In the genomic region with DNA sequence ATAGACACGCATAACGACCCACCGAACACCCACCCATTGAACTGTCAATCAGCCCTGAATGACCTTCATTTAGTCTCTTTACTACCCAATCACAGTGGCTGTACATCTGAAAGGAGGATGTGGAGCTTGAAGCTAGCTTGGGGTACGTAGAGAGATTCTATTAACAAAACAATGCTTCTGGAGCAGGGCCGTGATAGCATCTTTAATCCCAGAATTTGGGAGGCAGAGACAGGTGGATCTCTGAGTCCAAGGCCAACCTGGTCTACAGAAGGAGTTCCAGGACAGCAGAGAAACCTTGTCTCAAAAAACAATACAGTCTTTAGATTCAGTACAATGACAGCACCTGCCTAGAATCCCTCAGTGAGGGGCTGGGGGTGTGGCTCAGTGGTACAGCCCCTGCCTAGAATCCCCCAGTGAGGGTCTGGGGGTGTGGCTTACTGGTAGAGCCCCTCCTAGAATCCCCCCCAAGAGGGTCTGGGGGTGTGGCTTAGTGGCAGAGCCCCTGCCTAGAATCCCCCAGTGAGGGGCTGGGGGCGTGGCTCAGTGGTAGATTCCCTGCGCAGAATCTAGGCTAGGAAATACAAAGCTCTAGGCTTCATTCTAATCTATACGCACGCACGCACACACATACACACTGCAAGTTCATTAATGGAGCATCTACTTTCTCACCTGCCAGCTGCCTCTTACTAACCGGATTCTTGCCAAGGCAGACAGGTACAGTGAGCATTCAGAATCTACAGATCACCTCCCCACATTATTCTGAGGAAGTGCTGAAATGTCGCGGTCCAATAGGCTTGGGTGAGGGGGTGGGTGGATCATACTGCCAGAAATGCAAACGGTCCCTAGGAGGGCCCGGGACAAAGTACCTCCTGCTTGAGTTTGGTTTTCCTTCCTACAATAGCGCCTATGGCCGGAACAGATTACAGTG, we compare ENCODE assay signal across 8 mouse cellular contexts. TPM values are rescaled to one million over a fixed set of nuclear protein-coding genes. Genes with fewer than 3 reads are reported as not detected.
A peak's percentile ranks its signal among the peaks of the same experiment; 100 is the strongest.
DNase-seq lines count a peak whose midpoint lies in the region; TF ChIP-seq lines count a peak whose summit lies in the region.

No protein-coding gene starts in this region.

- H3K4me3 ChIP-seq in liver, adult 2 months (ENCODE audit: insufficient read depth, low read depth, low read length): peak overlapping the region; percentile 40
- H3K4me3 ChIP-seq in myocyte: peak overlapping the region; percentile 56

- peak overlapping the region; percentile 51 for H3K9ac ChIP-seq in liver, adult 2 months (ENCODE audit: low read depth, low read length)

- H3ac ChIP-seq in myocyte (ENCODE audit: control insufficient read depth, insufficient read length): no peak overlapping the region

- H3K4me2 ChIP-seq in myocyte (ENCODE audit: low read depth): peak overlapping the region; percentile 93

- 57% methylated on average over 17 of the region's 17 CpGs for WGBS in liver, adult 2 months

- H3K4me1 ChIP-seq in liver, adult 2 months (ENCODE audit: control insufficient read depth, insufficient read depth, low read length): peaks cover 25% of the 10 kb centered on the region

- no peak for TF ChIP-seq POLR2A in liver, adult 2 months (IDR thresholded peaks at IDR 0.05; ENCODE audit: extremely low read depth, insufficient read depth, low read length)
- no peak for TF ChIP-seq POLR2A in brain, embryonic 14.5 days (IDR thresholded peaks at IDR 0.05; ENCODE audit: borderline replicate concordance, extremely low read depth, insufficient read depth, insufficient read length, poor library complexity, severe bottlenecking)
- no peak for TF ChIP-seq POLR2A in myocyte (IDR thresholded peaks at IDR 0.05; ENCODE audit: insufficient read length, low read depth)

- DNase-seq in liver, adult 2 months (ENCODE audit: extremely low read depth, low read depth, low spot score): no peak
- DNase-seq in liver: no peak
- DNase-seq in brain, embryonic 14.5 days (ENCODE audit: low read depth): peak; percentile 7
- peak; percentile 35 for DNase-seq in induced T-regulatory cell, adult 2 months (ENCODE audit: low read depth)
- DNase-seq in urinary bladder, adult 18-20 months (ENCODE audit: low spot score in 2 of 2): no peak
- DNase-seq in urinary bladder, postnatal 36 days (ENCODE audit: low spot score in 2 of 2): no peak
- DNase-seq in natural killer cell, adult 2 months (ENCODE audit: low spot score in 2 of 2): no peak

- H3K27me3 ChIP-seq in liver, adult 2 months (ENCODE audit: control insufficient read depth, insufficient read depth, low read length): no peaks in the 10 kb centered on the region
- H3K27me3 ChIP-seq in myocyte (ENCODE audit: control insufficient read depth, insufficient read depth, insufficient read length): no peaks in the 10 kb centered on the region

- peaks cover 29% of the 10 kb centered on the region for H3K36me3 ChIP-seq in liver, adult 2 months (ENCODE audit: control insufficient read depth, insufficient read depth, low read length)
- no peaks in the 10 kb centered on the region for H3K36me3 ChIP-seq in myocyte (ENCODE audit: control insufficient read depth, insufficient read depth)

- peak overlapping the region; percentile 69 for H3K27ac ChIP-seq in liver, adult 2 months (replicated peaks; ENCODE audit: insufficient read depth, low read depth, low read length)

- no peak for TF ChIP-seq CTCF in liver, adult 2 months (IDR thresholded peaks at IDR 0.05; ENCODE audit: low read depth, low read length)
- no peak for TF ChIP-seq CTCF in brain, embryonic 14.5 days (IDR thresholded peaks at IDR 0.05; ENCODE audit: borderline replicate concordance, extremely low read depth, insufficient read depth, insufficient read length)

- no peaks in the 10 kb centered on the region; the same call in 1 of the 2 replicates for H3K79me2 ChIP-seq in liver, adult 2 months (ENCODE audit: control insufficient read depth, insufficient read depth, low read length)
- peaks cover 3% of the 10 kb centered on the region for H3K79me2 ChIP-seq in myocyte (ENCODE audit: control insufficient read depth, insufficient read depth)

TF ChIP-seq in myocyte, 11 proteins besides CTCF, POLR2A, EP300 and RAD21:
- TF ChIP-seq E2F4 (IDR thresholded peaks at IDR 0.05; ENCODE audit: insufficient read depth): no peak

RNA-seq across cellular contexts. Expression of a gene that starts 7.0 kb away (rescaled TPM):
- total RNA-seq in liver, adult 2 months (2014; rRNA removed): 3.0 and 7.4 TPM in 2 replicates
- polyA plus RNA-seq in liver, adult 2 months (2012; rRNA removed): 72.8 and 76.8 TPM in 2 replicates
- 0.47 and 0.92 TPM in 2 replicates for polyA plus RNA-seq in brain, embryonic 14.5 days (2012; rRNA removed)
- 19.2 TPM for polyA plus RNA-seq in myocyte (2012; fragmentation: generic; extraction: Trizol)

RNA-seq across cellular contexts. Expression of a gene that starts 19.0 kb away (rescaled TPM):
- total RNA-seq in liver, adult 2 months (2014; rRNA removed): 17.4 and 17.8 TPM in 2 replicates
- polyA plus RNA-seq in liver, adult 2 months (2012; rRNA removed): 23.0 and 23.5 TPM in 2 replicates
- 0.33 and 0.58 TPM in 2 replicates for polyA plus RNA-seq in brain, embryonic 14.5 days (2012; rRNA removed)
- 0.90 TPM for polyA plus RNA-seq in myocyte (2012; fragmentation: generic; extraction: Trizol)

RNA-seq across cellular contexts. Expression of a gene that starts 36.2 kb away (rescaled TPM):
- not detected in 2 replicates for total RNA-seq in liver, adult 2 months (2014; rRNA removed)
- 0.11 TPM in 1 of 2 replicates, not detected in the other for polyA plus RNA-seq in liver, adult 2 months (2012; rRNA removed)
- polyA plus RNA-seq in brain, embryonic 14.5 days (2012; rRNA removed): 17.1 and 18.8 TPM in 2 replicates
- 0.05 TPM for polyA plus RNA-seq in myocyte (2012; fragmentation: generic; extraction: Trizol)

RNA-seq across cellular contexts. Expression of a gene that starts 44.7 kb away (rescaled TPM):
- 2.3 and 2.5 TPM in 2 replicates for total RNA-seq in liver, adult 2 months (2014; rRNA removed)
- 4.8 and 5.4 TPM in 2 replicates for polyA plus RNA-seq in liver, adult 2 months (2012; rRNA removed)
- 13.8 and 19.5 TPM in 2 replicates for polyA plus RNA-seq in brain, embryonic 14.5 days (2012; rRNA removed)
- 29.3 TPM for polyA plus RNA-seq in myocyte (2012; fragmentation: generic; extraction: Trizol)

RNA-seq across cellular contexts. Expression of a gene that starts 45.5 kb away (rescaled TPM):
- total RNA-seq in liver, adult 2 months (2014; rRNA removed): 0.09 and 0.34 TPM in 2 replicates
- polyA plus RNA-seq in liver, adult 2 months (2012; rRNA removed): 0.09 and 0.11 TPM in 2 replicates
- not detected in 2 replicates for polyA plus RNA-seq in brain, embryonic 14.5 days (2012; rRNA removed)
- 0.02 TPM for polyA plus RNA-seq in myocyte (2012; fragmentation: generic; extraction: Trizol)

Comparison
In these comparisons a context has a peak if more than half of its experiments do, and no peak if none do; other contexts are left out.
1. DNase-seq: peak in brain, embryonic 14.5 days (single experiment) and induced T-regulatory cell, adult 2 months (single experiment); none in liver, adult 2 months (single experiment), liver (single experiment), urinary bladder, adult 18-20 months (0 of 2), urinary bladder, postnatal 36 days (0 of 2) and natural killer cell, adult 2 months (0 of 2).
2. RNA of a gene that starts 7.0 kb away (polyA plus RNA-seq): 72.8 to 76.8 TPM in liver, adult 2 months and 19.2 TPM in myocyte (single experiment); 0.47 to 0.92 TPM in brain, embryonic 14.5 days; every median in the first group is over 10 times any median in the second.
3. RNA of a gene that starts 19.0 kb away (polyA plus RNA-seq): 23.0 to 23.5 TPM in liver, adult 2 months; 0.90 TPM in myocyte (single experiment) and 0.33 to 0.58 TPM in brain, embryonic 14.5 days; every median in the first group is over 10 times any median in the second.
4. RNA of a gene that starts 36.2 kb away (polyA plus RNA-seq): 17.1 to 18.8 TPM in brain, embryonic 14.5 days; 0.11 TPM in liver, adult 2 months and 0.05 TPM in myocyte (single experiment); every median in the first group is over 10 times any median in the second.